Mouse (Mus musculus) heart, embryonic 16.5 days (tissue): ENCODE data around the gene Zfp609. TPM values are rescaled to one million over a fixed set of nuclear protein-coding genes. Genes with fewer than 3 reads are reported as not detected.

ENCODE experiments used
- ATAC-seq: fragments of 200-750 bp; cut with Nextera tagmentation; replicated peaks from 2 replicates; pipeline ENCODE4 v1.8.0; 2017; ENCODE audit warnings: moderate number of reproducible peaks; ENCODE audit not compliant: insufficient read depth, low FRiP score; ENCODE audit errors: extremely low read depth
- H3K27ac ChIP-seq: fragments of 300-500 bp; sonication (generic); 2 replicates; pipeline ENCODE4 v1.5.1; 2014; ENCODE audit warnings: mild to moderate bottlenecking, low read length, control low read depth, moderate library complexity
- H3K27me3 ChIP-seq: fragments of 300-500 bp; sonication (generic); 2 replicates; pipeline ENCODE4 v1.6.1; 2014; ENCODE audit warnings: low read length, mixed read lengths; ENCODE audit not compliant: control insufficient read depth, insufficient read depth
- H3K36me3 ChIP-seq: fragments of 300-500 bp; sonication (generic); 2 replicates; pipeline ENCODE4 v1.6.1; 2014; ENCODE audit not compliant: control insufficient read depth, insufficient read depth
- H3K4me1 ChIP-seq: fragments of 300-500 bp; sonication (generic); 2 replicates; pipeline ENCODE4 v1.6.1; 2014; ENCODE audit warnings: low read length, mixed read lengths; ENCODE audit not compliant: control insufficient read depth, insufficient read depth
- H3K4me2 ChIP-seq: fragments of 300-500 bp; sonication (generic); 2 replicates; pipeline ENCODE4 v1.6.1; 2014; ENCODE audit warnings: low read depth, mild to moderate bottlenecking, control low read depth, low read length
- H3K4me3 ChIP-seq: fragments of 300-500 bp; sonication (generic); 2 replicates; pipeline ENCODE4 v1.5.1; 2014; ENCODE audit warnings: mild to moderate bottlenecking, control low read depth, low read length
- H3K9ac ChIP-seq: fragments of 300-500 bp; sonication (generic); 2 replicates; pipeline ENCODE4 v1.6.1; 2014; ENCODE audit warnings: low read length, control low read depth
- H3K9me3 ChIP-seq: fragments of 300-500 bp; sonication (generic); replicated peaks from 2 replicates; pipeline ENCODE4 v1.6.1; 2016; ENCODE audit warnings: low read length; ENCODE audit not compliant: control insufficient read depth
- WGBS: fragments of 180-500 bp; shearing (Covaris S2); extraction: QIAGEN DNeasy Blood & Tissue Kit; methylation state at CpG from one replicate; pipeline ENCODE4 v1.1.7; 2014; 5-methylcytosine and 5-hydroxymethylcytosine counted together
- polyA plus RNA-seq: library from polyadenylated mRNA; unstranded; fragments of >200 nt; fragmentation: Nextera tagmentation; extraction: Ambion mirVana; gene quantifications from 2 replicates; pipeline ENCODE4 v1.2.1, GENCODE M21; 2015

Zfp609 gene
- polyA plus RNA-seq, 1 experiment from 2014 or later: 4.2 TPM

DNA sequence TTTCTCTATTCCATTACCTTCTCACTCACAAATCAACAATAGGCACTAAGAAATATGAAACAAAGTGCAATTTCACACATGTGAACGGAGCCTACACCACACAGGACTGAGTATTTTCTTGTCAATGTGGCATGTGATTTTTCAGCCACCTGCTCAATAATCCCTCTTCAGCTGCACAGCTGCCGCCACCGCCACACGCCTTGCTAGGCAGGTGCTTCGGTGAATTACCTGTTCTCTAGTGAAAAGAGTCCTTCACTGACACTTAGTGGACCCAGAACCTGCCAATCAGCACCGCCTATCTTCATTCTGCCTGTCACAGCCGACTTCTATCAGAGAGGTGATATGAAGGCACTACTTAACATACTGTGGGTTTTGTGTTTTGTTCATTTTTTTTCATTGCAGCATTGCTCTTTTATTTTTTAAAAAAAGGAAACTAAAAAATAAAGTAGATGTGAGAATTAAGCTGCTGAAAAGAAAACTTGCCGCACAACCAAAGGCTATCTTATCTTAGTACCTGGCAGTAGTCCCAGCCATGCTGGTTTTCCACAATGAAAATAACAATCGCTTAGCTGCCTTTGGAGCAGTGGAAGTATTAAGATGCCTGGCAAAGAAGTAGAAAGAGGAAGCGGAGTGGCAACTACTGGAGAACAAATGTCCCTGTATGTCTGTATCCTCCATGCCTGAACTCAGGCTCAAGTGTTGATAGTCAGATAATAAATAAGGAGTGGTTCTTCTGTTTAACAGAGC, 3.5 kb downstream of the Zfp609 start:
- ATAC-seq: no peak
- Histone ChIP-seq H3K4me1 (peaks cover 50% of the 10 kb centered on the region), H3K4me3 (peak overlapping the region; percentile 37), H3K36me3 (no peaks in the 10 kb centered on the region), H3K27ac (peak overlapping the region; percentile 79), H3K27me3 (no peaks in the 10 kb centered on the region), H3K9ac (no peak overlapping the region; the same call in 1 of the 2 replicates), H3K4me2 (peak overlapping the region; percentile 63), H3K9me3 (no peaks in the 10 kb centered on the region)
- 33% methylated on average over 10 of the region's 10 CpGs for WGBS

DNA sequence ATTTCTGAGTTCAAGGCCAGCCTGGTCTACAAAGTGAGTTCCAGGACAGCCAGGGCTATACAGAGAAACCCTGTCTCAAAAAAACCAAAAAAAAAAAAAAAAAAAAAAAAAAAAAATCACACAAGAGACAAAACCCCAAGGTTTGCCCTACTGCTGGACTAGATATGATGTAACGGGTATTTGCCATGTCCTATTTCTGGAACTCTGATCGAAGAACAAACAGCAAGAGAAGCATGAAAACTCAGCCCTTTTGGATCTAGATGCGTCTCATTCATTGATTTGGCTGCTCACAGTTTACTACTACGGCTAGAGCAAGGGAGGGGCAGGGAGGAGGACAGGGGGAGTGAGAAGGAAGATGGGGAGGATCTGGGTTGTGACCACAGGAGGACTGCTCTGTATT, 5.4 kb downstream of the Zfp609 start:
- Histone ChIP-seq H3K4me1 (peaks cover 45% of the 10 kb centered on the region), H3K4me2 (no peak overlapping the region), H3K9ac (no peak overlapping the region), H3K27me3 (no peaks in the 10 kb centered on the region), H3K9me3 (no peaks in the 10 kb centered on the region), H3K27ac (no peak overlapping the region), H3K4me3 (no peak overlapping the region), H3K36me3 (no peaks in the 10 kb centered on the region)
- no peak for ATAC-seq
- WGBS: 80% methylated on average over 4 of the region's 4 CpGs

DNA sequence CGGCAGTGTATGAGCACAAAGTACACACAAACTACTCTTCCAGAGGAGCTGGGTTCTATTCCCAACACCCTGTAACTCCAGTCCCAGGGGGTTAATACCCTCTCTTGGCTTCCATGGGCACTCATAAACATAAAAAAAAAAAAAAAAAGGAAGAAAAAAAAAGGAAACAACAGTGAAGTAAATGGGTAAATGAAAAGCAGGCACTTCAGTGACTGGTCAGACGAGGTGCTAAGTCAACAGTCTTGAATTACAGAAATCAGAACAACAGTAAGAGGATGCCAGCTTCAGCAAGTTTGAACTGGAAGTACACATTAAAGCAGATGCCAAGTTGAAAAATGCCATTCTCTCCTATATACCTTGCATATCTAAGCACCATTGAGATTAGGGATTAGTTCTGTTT, 7.1 kb downstream of the Zfp609 start:
- 72% methylated on average over 2 of the region's 2 CpGs for WGBS
- H3K9me3 ChIP-seq: no peaks in the 10 kb centered on the region; the same call in 1 of the 2 replicates
- H3K4me2 ChIP-seq: no peak overlapping the region
- peaks cover 38% of the 10 kb centered on the region for H3K4me1 ChIP-seq
- H3K27ac ChIP-seq: no peak overlapping the region
- no peaks in the 10 kb centered on the region for H3K27me3 ChIP-seq
- peaks cover 2% of the 10 kb centered on the region; the same call in 1 of the 2 replicates for H3K36me3 ChIP-seq
- no peak for ATAC-seq
- H3K9ac ChIP-seq: no peak overlapping the region
- no peak overlapping the region for H3K4me3 ChIP-seq

DNA sequence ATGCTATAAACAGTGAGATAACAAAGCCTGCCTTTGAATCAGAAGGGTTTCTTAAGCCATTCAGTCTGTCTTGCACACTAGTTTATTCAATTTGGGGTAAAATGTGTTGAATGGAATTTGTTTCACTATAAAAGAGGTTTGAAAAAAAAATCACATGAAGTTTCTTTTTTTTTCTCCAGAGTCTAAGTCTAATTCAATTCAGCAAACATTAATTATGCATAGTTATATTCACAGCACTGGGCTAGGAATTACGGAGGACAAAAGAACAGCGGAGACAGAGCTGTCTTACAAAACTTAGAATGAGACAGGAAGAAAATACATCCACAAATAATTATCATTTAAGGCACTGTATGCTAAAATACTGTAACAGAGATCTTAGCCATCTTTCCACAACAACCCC, 9.0 kb downstream of the Zfp609 start:
- Histone ChIP-seq H3K27me3 (no peaks in the 10 kb centered on the region), H3K4me3 (no peak overlapping the region), H3K4me2 (no peak overlapping the region), H3K4me1 (peaks cover 23% of the 10 kb centered on the region), H3K9ac (no peak overlapping the region), H3K36me3 (peaks cover 4% of the 10 kb centered on the region; the same call in 1 of the 2 replicates), H3K9me3 (no peaks in the 10 kb centered on the region; the same call in 1 of the 2 replicates), H3K27ac (no peak overlapping the region)
- 92% methylated on average over 2 of the region's 2 CpGs for WGBS
- no peak for ATAC-seq

DNA sequence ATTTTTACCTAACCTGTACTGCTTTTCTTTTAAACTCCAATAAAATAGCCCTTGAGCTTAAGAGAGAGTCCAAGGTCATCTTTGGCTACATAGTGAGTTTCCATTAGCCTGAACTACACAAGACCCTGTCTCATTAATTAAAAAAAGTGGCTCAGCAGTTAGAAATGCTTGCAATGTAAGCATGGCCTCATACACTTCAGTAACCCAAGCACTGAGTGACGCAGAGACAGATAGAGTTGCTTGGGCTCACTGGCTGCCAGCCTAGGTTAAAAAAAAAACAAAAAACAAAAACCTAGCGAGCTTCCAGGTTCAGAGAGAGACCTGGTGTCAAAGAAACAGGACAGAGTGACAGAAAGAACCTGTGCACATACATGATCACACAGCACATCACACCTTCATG, 14.5 kb downstream of the Zfp609 start:
- peak overlapping the region; percentile 89 for H3K27ac ChIP-seq
- peak overlapping the region; percentile 45 for H3K4me2 ChIP-seq

DNA sequence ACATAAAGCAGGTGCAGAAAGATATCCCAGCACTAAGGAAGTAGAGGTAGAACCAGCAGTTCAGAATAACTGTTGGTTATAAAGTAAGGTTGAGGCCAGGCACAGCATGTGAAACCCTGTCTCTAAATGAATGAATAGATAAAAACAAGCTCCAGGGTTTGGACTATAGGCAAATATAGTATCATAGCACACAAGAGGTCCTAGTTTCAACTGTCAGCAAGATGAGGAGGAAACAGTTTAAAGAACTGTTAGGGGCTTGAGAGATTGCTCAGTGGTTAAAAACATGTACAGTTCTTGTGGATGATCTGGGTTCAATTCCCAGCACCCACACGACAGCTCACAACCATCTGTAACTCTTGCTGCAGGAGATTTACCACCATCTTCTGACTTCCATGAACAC, 15.6 kb downstream of the Zfp609 start:
- H3K27ac ChIP-seq: 0 out of 2 replicates have a peak overlapping the region, but pooled peaks have one; percentile 18
- no peak overlapping the region for H3K4me3 ChIP-seq
- WGBS: 92% methylated on average over 1 of the region's 1 CpGs
- no peak overlapping the region for H3K4me2 ChIP-seq
- peaks cover 30% of the 10 kb centered on the region for H3K4me1 ChIP-seq
- H3K9ac ChIP-seq: no peak overlapping the region
- H3K9me3 ChIP-seq: no peaks in the 10 kb centered on the region; the same call in 1 of the 2 replicates
- H3K27me3 ChIP-seq: no peaks in the 10 kb centered on the region
- no peak for ATAC-seq
- H3K36me3 ChIP-seq: peaks cover 4% of the 10 kb centered on the region; the same call in 1 of the 2 replicates

More for the DNA sequence above, 14.5 kb downstream of the Zfp609 start:
- Histone ChIP-seq H3K36me3 (peaks cover 4% of the 10 kb centered on the region; the same call in 1 of the 2 replicates), H3K4me3 (no peak overlapping the region; the same call in 1 of the 2 replicates), H3K9me3 (no peaks in the 10 kb centered on the region; the same call in 1 of the 2 replicates), H3K9ac (peak overlapping the region; percentile 38), H3K4me1 (peaks cover 29% of the 10 kb centered on the region), H3K27me3 (no peaks in the 10 kb centered on the region)
- peak; percentile 59 for ATAC-seq
- WGBS: 30% methylated on average over 2 of the region's 2 CpGs

DNA sequence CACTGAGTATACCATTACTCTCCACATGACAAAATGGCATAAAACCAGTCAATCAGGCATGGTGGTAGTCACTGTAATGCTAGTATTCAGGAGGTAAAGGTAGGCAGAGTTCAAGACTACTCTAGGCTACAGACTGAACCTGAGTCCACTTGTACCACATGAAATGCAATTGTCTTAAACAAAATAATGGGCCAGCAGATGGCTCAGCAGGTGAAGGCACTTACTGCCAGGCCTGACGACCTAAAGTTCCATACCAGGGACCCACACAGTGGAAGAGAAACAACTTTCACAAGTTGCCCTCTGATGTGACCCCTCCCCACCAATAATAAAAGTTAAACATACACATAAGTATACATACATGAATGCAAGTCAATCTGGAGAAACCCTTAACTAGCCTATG, 19.5 kb downstream of the Zfp609 start:
- Histone ChIP-seq H3K9ac (no peak overlapping the region), H3K27me3 (no peaks in the 10 kb centered on the region), H3K27ac (peak overlapping the region; percentile 61), H3K9me3 (no peaks in the 10 kb centered on the region), H3K4me2 (no peak overlapping the region), H3K36me3 (no peaks in the 10 kb centered on the region), H3K4me3 (no peak overlapping the region), H3K4me1 (peaks cover 26% of the 10 kb centered on the region)
- 83% methylated on average over 1 of the region's 1 CpGs for WGBS
- no peak for ATAC-seq

DNA sequence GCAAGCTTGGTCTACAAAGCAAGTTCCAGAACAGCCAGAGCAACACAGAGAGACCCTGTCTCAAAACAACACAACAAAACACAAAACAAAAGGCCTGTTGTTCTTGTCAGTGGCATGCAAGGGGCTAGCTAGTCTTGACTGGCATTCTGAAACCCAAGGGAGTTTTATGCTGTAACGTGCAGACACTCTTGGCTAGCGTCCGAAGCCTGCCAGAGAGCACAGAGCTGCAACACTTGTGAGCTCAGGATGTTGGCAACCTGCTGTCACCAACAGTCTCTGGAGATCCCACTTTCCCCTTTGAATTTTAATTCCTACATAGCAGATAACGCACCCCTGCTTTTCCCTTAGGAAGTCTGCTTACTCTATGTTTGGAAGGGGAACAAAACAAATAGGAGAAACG, 20.1 kb downstream of the Zfp609 start:
- H3K36me3 ChIP-seq: no peaks in the 10 kb centered on the region
- no peaks in the 10 kb centered on the region for H3K27me3 ChIP-seq
- ATAC-seq: peak; percentile 45; the same call in 1 of the 2 replicates
- peaks cover 22% of the 10 kb centered on the region for H3K4me1 ChIP-seq
- 32% methylated on average over 5 of the region's 5 CpGs for WGBS
- peak overlapping the region; percentile 1; the same call in 1 of the 2 replicates for H3K4me2 ChIP-seq
- peak overlapping the region; percentile 44 for H3K27ac ChIP-seq
- H3K9ac ChIP-seq: no peak overlapping the region
- no peaks in the 10 kb centered on the region for H3K9me3 ChIP-seq
- no peak overlapping the region for H3K4me3 ChIP-seq

DNA sequence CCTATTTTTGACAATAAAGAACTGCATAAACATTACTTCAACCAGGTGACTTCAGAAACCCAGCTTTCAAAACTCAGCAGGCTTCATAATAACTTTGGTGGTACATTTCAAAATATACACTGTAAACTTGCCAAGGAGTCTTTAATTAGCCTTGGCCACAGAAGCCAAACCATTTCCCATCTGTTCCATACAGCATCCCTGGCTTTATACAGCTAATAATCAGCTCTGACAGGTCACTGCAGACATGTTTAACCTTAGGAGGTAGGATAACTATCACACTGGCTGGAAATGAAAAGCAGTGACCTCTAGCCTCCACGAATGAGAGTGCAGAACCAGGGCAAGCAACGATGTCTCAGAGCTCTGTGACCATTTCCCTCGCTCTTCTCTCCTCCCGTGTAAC, 27.6 kb downstream of the Zfp609 start:
- Histone ChIP-seq H3K4me3 (no peak overlapping the region), H3K36me3 (no peaks in the 10 kb centered on the region), H3K4me1 (peaks cover 28% of the 10 kb centered on the region), H3K4me2 (no peak overlapping the region), H3K27ac (peak overlapping the region; percentile 25; the same call in 1 of the 2 replicates), H3K27me3 (no peaks in the 10 kb centered on the region), H3K9ac (no peak overlapping the region), H3K9me3 (no peaks in the 10 kb centered on the region)
- no peak for ATAC-seq
- 68% methylated on average over 4 of the region's 4 CpGs for WGBS
